In the genomic region with DNA sequence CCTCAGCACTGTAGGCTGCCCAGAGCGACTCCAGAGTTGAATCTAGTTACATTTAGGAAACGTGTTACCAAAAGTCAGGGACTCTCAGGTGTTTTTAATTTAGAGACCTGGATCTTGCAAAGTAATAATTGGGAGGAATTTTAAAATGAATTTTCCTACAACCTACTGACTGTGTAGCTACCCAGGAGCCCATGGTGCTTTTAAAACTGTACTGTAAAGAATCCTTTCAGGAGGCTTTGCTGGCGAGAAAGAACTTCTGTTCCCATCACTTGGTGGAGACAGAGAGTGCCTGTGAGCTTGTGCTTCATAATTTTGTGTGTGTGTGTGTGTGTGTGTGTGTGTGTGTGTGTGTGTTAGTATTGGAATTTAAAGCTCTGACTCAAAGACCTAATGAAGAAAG, we compare ENCODE assay signal across 17 mouse cellular contexts.
"Had no signal": no experiment of that assay in that cellular context is flagged by ENCODE, and none has a peak within 500 bp of the region (broad histone marks: within the 10 kb centered on the region; RNA-seq: fewer than 3 reads in every experiment).

No protein-coding gene starts in this region.

- H3K36me3 ChIP-seq: midbrain, embryonic 13.5 days; midbrain, embryonic 15.5 days; neural tube, embryonic 12.5 days had no signal

- ATAC-seq: midbrain, embryonic 13.5 days; midbrain, embryonic 15.5 days had no signal

- H3K4me1 ChIP-seq: neural tube, embryonic 12.5 days had no signal

- H3K9me3 ChIP-seq: megakaryocyte, embryonic 14.5 days; midbrain, embryonic 13.5 days; midbrain, embryonic 15.5 days; neural tube, embryonic 12.5 days had no signal

- H3K4me3 ChIP-seq: midbrain, embryonic 13.5 days; midbrain, embryonic 15.5 days; neural tube, embryonic 12.5 days had no signal

- H3K27me3 ChIP-seq: megakaryocyte, embryonic 14.5 days; midbrain, embryonic 13.5 days; midbrain, embryonic 15.5 days; neural tube, embryonic 12.5 days had no signal

- H3K9ac ChIP-seq: lung, embryonic 14.5 days; midbrain, embryonic 13.5 days; midbrain, embryonic 15.5 days; neural tube, embryonic 12.5 days had no signal

- H3K27ac ChIP-seq: macrophage; midbrain, embryonic 13.5 days; midbrain, embryonic 15.5 days; neural tube, embryonic 12.5 days had no signal

- DNase-seq: lung, adult 18-20 months; lung, embryonic 14.5 days; lung, postnatal 14 days; lung, postnatal 36 days; retina, postnatal 1 day; right cerebral cortex, adult 18-20 months; right cerebral cortex, postnatal 25 days; right cerebral cortex, postnatal 4 days; spleen, adult 18-20 months; thymus, adult 18-20 months; thymus, postnatal 14 days; thymus, postnatal 36 days had no signal

- H3K4me2 ChIP-seq: lung, embryonic 14.5 days; midbrain, embryonic 13.5 days; midbrain, embryonic 15.5 days; neural tube, embryonic 12.5 days had no signal
